Mouse (Mus musculus): ENCODE data around the gene Snf8. TPM values are rescaled to one million over a fixed set of nuclear protein-coding genes. Genes with fewer than 3 reads are reported as not detected.

Snf8 gene
- polyA plus RNA-seq, 1 experiment from 2014 or later = 38.3 TPM

- no peak for DNase-seq (ENCODE audit: low spot score)
- ATAC-seq (ENCODE audit: insufficient number of reproducible peaks, low FRiP score, low TSS enrichment, low read depth) = no peak
- Histone ChIP-seq H3K4me3 (ENCODE audit: low read depth, low read length) (no peak overlapping the region), H3K36me3 (ENCODE audit: control insufficient read depth, insufficient read depth, low read length) (no peaks in the 10 kb centered on the region), H3K9me3 (ENCODE audit: control insufficient read depth, low read length) (no peaks in the 10 kb centered on the region), H3K27me3 (ENCODE audit: control insufficient read depth, insufficient read depth, low read length) (no peaks in the 10 kb centered on the region), H3K9ac (ENCODE audit: low read length) (no peak overlapping the region), H3K4me1 (ENCODE audit: control insufficient read depth, insufficient read depth, low read length) (no peaks in the 10 kb centered on the region), H3K27ac (replicated peaks; ENCODE audit: low read depth, low read length) (no peak overlapping the region), H3K4me2 (ENCODE audit: low read depth, severe bottlenecking) (no peak overlapping the region)
- WGBS = 88% methylated on average over 6 of the region's 6 CpGs
These were observed 53.3 kb downstream of the Snf8 start for GRCm38 (mm10) chr11:96087981-96088380.

GRCm38 (mm10) chr11:96091073-96091472 lies 56.4 kb downstream of the Snf8 start:
- DNase-seq (ENCODE audit: low spot score) (peak; percentile 41), ATAC-seq (ENCODE audit: insufficient number of reproducible peaks, low FRiP score, low TSS enrichment, low read depth) (no peak)
- H3K9ac ChIP-seq (ENCODE audit: low read length) = no peak overlapping the region
- no peaks in the 10 kb centered on the region for H3K27me3 ChIP-seq (ENCODE audit: control insufficient read depth, insufficient read depth, low read length)
- no peak overlapping the region for H3K27ac ChIP-seq (replicated peaks; ENCODE audit: low read depth, low read length)
- H3K36me3 ChIP-seq (ENCODE audit: control insufficient read depth, insufficient read depth, low read length) = no peaks in the 10 kb centered on the region
- H3K4me1 ChIP-seq (ENCODE audit: control insufficient read depth, insufficient read depth, low read length) = no peaks in the 10 kb centered on the region
- no peak overlapping the region for H3K4me2 ChIP-seq (ENCODE audit: low read depth, severe bottlenecking)
- no peaks in the 10 kb centered on the region for H3K9me3 ChIP-seq (ENCODE audit: control insufficient read depth, low read length)
- 59% methylated on average over 2 of the region's 2 CpGs for WGBS
- H3K4me3 ChIP-seq (ENCODE audit: low read depth, low read length) = no peak overlapping the region

GRCm38 (mm10) chr11:96092674-96093291 lies 58.1 kb downstream of the Snf8 start:
- H3K4me2 ChIP-seq (ENCODE audit: low read depth, severe bottlenecking) = no peak overlapping the region
- no peak overlapping the region for H3K4me3 ChIP-seq (ENCODE audit: low read depth, low read length)
- WGBS = 42% methylated on average over 7 of the region's 7 CpGs
- no peak overlapping the region for H3K9ac ChIP-seq (ENCODE audit: low read length)
- H3K9me3 ChIP-seq (ENCODE audit: control insufficient read depth, low read length) = no peaks in the 10 kb centered on the region
- no peaks in the 10 kb centered on the region for H3K36me3 ChIP-seq (ENCODE audit: control insufficient read depth, insufficient read depth, low read length)
- DNase-seq (ENCODE audit: low spot score) = no peak
- ATAC-seq (ENCODE audit: insufficient number of reproducible peaks, low FRiP score, low TSS enrichment, low read depth) = no peak
- H3K27ac ChIP-seq (replicated peaks; ENCODE audit: low read depth, low read length) = no peak overlapping the region
- no peaks in the 10 kb centered on the region for H3K4me1 ChIP-seq (ENCODE audit: control insufficient read depth, insufficient read depth, low read length)
- no peaks in the 10 kb centered on the region for H3K27me3 ChIP-seq (ENCODE audit: control insufficient read depth, insufficient read depth, low read length)

- Histone ChIP-seq H3K9ac (ENCODE audit: low read length) (no peak overlapping the region), H3K36me3 (ENCODE audit: control insufficient read depth, insufficient read depth, low read length) (no peaks in the 10 kb centered on the region), H3K27me3 (ENCODE audit: control insufficient read depth, insufficient read depth, low read length) (no peaks in the 10 kb centered on the region), H3K27ac (replicated peaks; ENCODE audit: low read depth, low read length) (no peak overlapping the region), H3K4me1 (ENCODE audit: control insufficient read depth, insufficient read depth, low read length) (no peaks in the 10 kb centered on the region), H3K9me3 (ENCODE audit: control insufficient read depth, low read length) (no peaks in the 10 kb centered on the region), H3K4me2 (ENCODE audit: low read depth, severe bottlenecking) (no peak overlapping the region), H3K4me3 (ENCODE audit: low read depth, low read length) (no peak overlapping the region)
- ATAC-seq (ENCODE audit: insufficient number of reproducible peaks, low FRiP score, low TSS enrichment, low read depth) (no peak), DNase-seq (ENCODE audit: low spot score) (peak; percentile 74)
- 10% methylated on average over 3 of the region's 3 CpGs for WGBS
These were observed 58.7 kb downstream of the Snf8 start for GRCm38 (mm10) chr11:96093361-96093760.

Other genes starting within 250 kb of the Snf8 start
- 0.60 TPM in 1 of 2 replicates, not detected in the other for gene Phospho1, start 210.4 kb upstream of the Snf8 start, polyA plus RNA-seq (2014; fragmentation: Nextera tagmentation; extraction: Ambion mirVana)
- 8.1 and 9.8 TPM in 2 replicates for gene Gngt2, start 197.7 kb upstream of the Snf8 start, polyA plus RNA-seq (2014; fragmentation: Nextera tagmentation; extraction: Ambion mirVana)
- 1.4 and 2.8 TPM in 2 replicates for gene Abi3, start 192.4 kb upstream of the Snf8 start, polyA plus RNA-seq (2014; fragmentation: Nextera tagmentation; extraction: Ambion mirVana)
- not detected in 2 replicates for gene B4galnt2, start 120.0 kb upstream of the Snf8 start, polyA plus RNA-seq (2014; fragmentation: Nextera tagmentation; extraction: Ambion mirVana)
- 106 and 116 TPM in 2 replicates for gene Igf2bp1, start 28.9 kb upstream of the Snf8 start, polyA plus RNA-seq (2014; fragmentation: Nextera tagmentation; extraction: Ambion mirVana)
- gene Gip, start 10.3 kb upstream of the Snf8 start, polyA plus RNA-seq (2014; fragmentation: Nextera tagmentation; extraction: Ambion mirVana) = not detected in 2 replicates
- 31.1 and 35.4 TPM in 2 replicates for gene Ube2z, start 30.5 kb downstream of the Snf8 start, polyA plus RNA-seq (2014; fragmentation: Nextera tagmentation; extraction: Ambion mirVana)
- 530 and 535 TPM in 2 replicates for gene Atp5g1, start 40.8 kb downstream of the Snf8 start, polyA plus RNA-seq (2014; fragmentation: Nextera tagmentation; extraction: Ambion mirVana)
- gene Calcoco2, start 77.1 kb downstream of the Snf8 start, polyA plus RNA-seq (2014; fragmentation: Nextera tagmentation; extraction: Ambion mirVana) = not detected in 2 replicates
- gene Ttll6, start 98.9 kb downstream of the Snf8 start, polyA plus RNA-seq (2014; fragmentation: Nextera tagmentation; extraction: Ambion mirVana) = 0.04 TPM in 1 of 2 replicates, not detected in the other
- gene Hoxb13, start 159.4 kb downstream of the Snf8 start, polyA plus RNA-seq (2014; fragmentation: Nextera tagmentation; extraction: Ambion mirVana) = 0.09 TPM in 1 of 2 replicates, not detected in the other
- 1.7 and 1.8 TPM in 2 replicates for gene Hoxb9, start 236.6 kb downstream of the Snf8 start, polyA plus RNA-seq (2014; fragmentation: Nextera tagmentation; extraction: Ambion mirVana)
- gene Hoxb8, start 247.0 kb downstream of the Snf8 start, polyA plus RNA-seq (2014; fragmentation: Nextera tagmentation; extraction: Ambion mirVana) = 0.38 and 0.89 TPM in 2 replicates

All from limb, embryonic 11.5 days (tissue).